Mouse (Mus musculus) naive thymus-derived CD4-positive, alpha-beta T cell, adult 2 months (primary cell): ENCODE measurements around the gene C1qtnf5.
A peak's percentile ranks its signal among the peaks of the same experiment; 100 is the strongest.

Source experiments
- DNase-seq: peaks from one replicate; pipeline ENCODE4 v3.0.0-alpha.2; 2011; ENCODE audit warnings: low read depth

The C1qtnf5 gene

GRCm38 (mm10) chr9:44079997-44080780 lies 26.9 kb upstream of the C1qtnf5 start:
- no peak for DNase-seq

- DNase-seq = no peak
Observed at GRCm38 (mm10) chr9:44080953-44081352, 26.1 kb upstream of the C1qtnf5 start.

- no peak for DNase-seq
Observed at GRCm38 (mm10) chr9:44081581-44081980, 25.5 kb upstream of the C1qtnf5 start.

- DNase-seq = no peak
Observed at GRCm38 (mm10) chr9:44082266-44082665, 24.8 kb upstream of the C1qtnf5 start.

GRCm38 (mm10) chr9:44083392-44084121 lies 23.5 kb upstream of the C1qtnf5 start:
- DNase-seq = no peak

- no peak for DNase-seq
Observed at GRCm38 (mm10) chr9:44084236-44084635, 22.8 kb upstream of the C1qtnf5 start.

GRCm38 (mm10) chr9:44084659-44085229 lies 22.3 kb upstream of the C1qtnf5 start:
- peak; percentile 63 for DNase-seq

- DNase-seq = no peak
Observed at GRCm38 (mm10) chr9:44085276-44085675, 21.8 kb upstream of the C1qtnf5 start.

- no peak for DNase-seq
Observed at GRCm38 (mm10) chr9:44085741-44086665, 21.0 kb upstream of the C1qtnf5 start.

- no peak for DNase-seq
Observed at GRCm38 (mm10) chr9:44086960-44087359, 20.1 kb upstream of the C1qtnf5 start.

- no peak for DNase-seq
Observed at GRCm38 (mm10) chr9:44087761-44088455, 19.1 kb upstream of the C1qtnf5 start.

- DNase-seq = peak; percentile 43
Observed at GRCm38 (mm10) chr9:44088877-44089608, 18.0 kb upstream of the C1qtnf5 start.

GRCm38 (mm10) chr9:44093612-44094503 lies 13.2 kb upstream of the C1qtnf5 start:
- peak; percentile 73 for DNase-seq

- no peak for DNase-seq
Observed at GRCm38 (mm10) chr9:44094737-44095136, 12.3 kb upstream of the C1qtnf5 start.

GRCm38 (mm10) chr9:44095781-44096180 lies 11.3 kb upstream of the C1qtnf5 start:
- DNase-seq = no peak

GRCm38 (mm10) chr9:44096536-44096935 lies 10.5 kb upstream of the C1qtnf5 start:
- DNase-seq = no peak

GRCm38 (mm10) chr9:44101490-44101889 lies 5.6 kb upstream of the C1qtnf5 start, which contains the start of gene Mfrp:
Mfrp (plus strand) TSS chr9:44101729.
- DNase-seq = no peak

- DNase-seq = no peak
Observed at GRCm38 (mm10) chr9:44104881-44105280, 2.2 kb upstream of the C1qtnf5 start.

GRCm38 (mm10) chr9:44105781-44106180 lies 1.3 kb upstream of the C1qtnf5 start:
- DNase-seq = no peak
